Mouse (Mus musculus) forebrain, embryonic 10.5 days (tissue): Measurements from ENCODE around the gene Tbx19. TPM values are rescaled to one million over a fixed set of nuclear protein-coding genes. Genes with fewer than 3 reads are reported as not detected.

Source experiments
- DNase-seq: peaks from one replicate; pipeline ENCODE4 v3.0.0-alpha.2; 2017; ENCODE audit warnings: low spot score; ENCODE audit errors: extremely low spot score
- H3K27ac ChIP-seq: fragments of 300-500 bp; sonication (generic); 2 replicates; pipeline ENCODE4 v1.5.1; 2016; ENCODE audit warnings: mild to moderate bottlenecking
- H3K27me3 ChIP-seq: fragments of 300-500 bp; sonication (generic); 2 replicates; pipeline ENCODE4 v1.6.1; 2016; ENCODE audit warnings: mild to moderate bottlenecking; ENCODE audit not compliant: poor library complexity, severe bottlenecking
- H3K36me3 ChIP-seq: fragments of 300-500 bp; sonication (generic); replicated peaks from 2 replicates; pipeline ENCODE4 v1.6.1; 2016; ENCODE audit warnings: mild to moderate bottlenecking, moderate library complexity
- H3K4me1 ChIP-seq: fragments of 300-500 bp; sonication (generic); 2 replicates; pipeline ENCODE4 v1.6.1; 2016
- H3K4me3 ChIP-seq: fragments of 300-500 bp; sonication (generic); 2 replicates; pipeline ENCODE4 v1.5.1; 2016; ENCODE audit warnings: mild to moderate bottlenecking, moderate library complexity
- H3K9me3 ChIP-seq: fragments of 300-500 bp; sonication (generic); 2 replicates; pipeline ENCODE4 v1.6.1; 2016; ENCODE audit warnings: mild to moderate bottlenecking, moderate library complexity
- WGBS: fragments of 180-500 bp; shearing (Covaris S2); methylation state at CpG from one replicate; pipeline ENCODE4 v1.1.7; 2016; 5-methylcytosine and 5-hydroxymethylcytosine counted together
- polyA plus RNA-seq: library from polyadenylated mRNA; unstranded; fragments of >200 nt; fragmentation: Nextera tagmentation; extraction: Ambion mirVana; gene quantifications from 2 replicates; pipeline ENCODE4 v1.2.1, GENCODE M21; 2016

The Tbx19 gene
- polyA plus RNA-seq, 1 experiment from 2014 or later: not detected

- 80% methylated on average over 10 of the region's 10 CpGs for WGBS
- H3K4me3 ChIP-seq: peak overlapping the region; percentile 68; the same call in 1 of the 2 replicates
- H3K27me3 ChIP-seq: 0 out of 2 replicates have a peak, but pooled peaks cover 9% of the 10 kb centered on the region
- H3K9me3 ChIP-seq: no peaks in the 10 kb centered on the region
- H3K27ac ChIP-seq: no peak overlapping the region
- no peak for DNase-seq
- no peaks in the 10 kb centered on the region for H3K36me3 ChIP-seq
- H3K4me1 ChIP-seq: peaks cover 42% of the 10 kb centered on the region
Observed at GRCm38 (mm10) chr1:165192714-165193264, 32.2 kb upstream of the Tbx19 start.

GRCm38 (mm10) chr1:165192102-165192501 lies 31.5 kb upstream of the Tbx19 start:
- 79% methylated on average over 4 of the region's 4 CpGs for WGBS
- no peak overlapping the region for H3K4me3 ChIP-seq
- H3K36me3 ChIP-seq: no peaks in the 10 kb centered on the region
- H3K4me1 ChIP-seq: peaks cover 47% of the 10 kb centered on the region
- DNase-seq: no peak
- no peaks in the 10 kb centered on the region for H3K9me3 ChIP-seq
- H3K27me3 ChIP-seq: 0 out of 2 replicates have a peak, but pooled peaks cover 9% of the 10 kb centered on the region
- H3K27ac ChIP-seq: no peak overlapping the region

- Histone ChIP-seq H3K9me3 (no peaks in the 10 kb centered on the region), H3K36me3 (no peaks in the 10 kb centered on the region), H3K4me3 (no peak overlapping the region), H3K27me3 (0 out of 2 replicates have a peak, but pooled peaks cover 9% of the 10 kb centered on the region), H3K27ac (no peak overlapping the region), H3K4me1 (peaks cover 52% of the 10 kb centered on the region)
- DNase-seq: no peak
- 72% methylated on average over 13 of the region's 13 CpGs for WGBS
Observed at GRCm38 (mm10) chr1:165191611-165192010, 31.0 kb upstream of the Tbx19 start.

DNA sequence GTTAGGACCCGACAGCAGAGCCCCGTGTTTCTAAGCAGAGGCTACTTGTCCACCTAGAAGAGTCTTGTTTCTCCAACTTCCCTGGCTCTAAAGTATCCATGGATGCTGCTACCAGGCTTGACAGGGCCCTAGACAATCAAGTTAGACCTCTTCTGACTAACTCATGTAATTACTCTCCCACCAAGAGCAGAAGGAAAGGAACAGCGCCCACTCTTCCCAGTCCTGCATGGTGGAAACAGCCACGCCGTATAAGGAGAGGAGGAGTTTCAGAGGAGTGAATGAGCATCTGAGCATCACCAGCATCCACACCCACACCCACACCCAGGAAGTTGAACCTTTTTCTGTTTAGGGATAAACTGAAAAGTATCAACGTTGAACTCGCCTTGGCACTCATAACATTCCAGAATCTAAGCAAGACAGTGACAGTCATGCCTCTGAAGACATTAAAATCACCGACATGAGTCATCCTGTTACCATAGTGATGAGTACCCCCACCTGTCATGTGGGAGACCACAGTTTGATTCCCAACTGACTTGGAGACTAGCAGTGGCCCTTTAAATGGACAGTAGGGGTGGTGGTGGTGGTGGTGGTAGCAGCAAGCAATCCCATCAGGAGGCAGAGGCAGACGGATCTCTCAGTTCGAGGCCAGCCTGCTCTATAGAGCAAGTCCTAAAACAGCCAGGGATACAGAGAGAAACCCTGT lies 30.1 kb upstream of the Tbx19 start:
- H3K4me3 ChIP-seq: no peak overlapping the region
- H3K27me3 ChIP-seq: 0 out of 2 replicates have a peak, but pooled peaks cover 9% of the 10 kb centered on the region
- H3K9me3 ChIP-seq: no peaks in the 10 kb centered on the region
- H3K4me1 ChIP-seq: peaks cover 52% of the 10 kb centered on the region
- H3K36me3 ChIP-seq: no peaks in the 10 kb centered on the region
- H3K27ac ChIP-seq: no peak overlapping the region
- 93% methylated on average over 10 of the region's 10 CpGs for WGBS
- DNase-seq: no peak

DNA sequence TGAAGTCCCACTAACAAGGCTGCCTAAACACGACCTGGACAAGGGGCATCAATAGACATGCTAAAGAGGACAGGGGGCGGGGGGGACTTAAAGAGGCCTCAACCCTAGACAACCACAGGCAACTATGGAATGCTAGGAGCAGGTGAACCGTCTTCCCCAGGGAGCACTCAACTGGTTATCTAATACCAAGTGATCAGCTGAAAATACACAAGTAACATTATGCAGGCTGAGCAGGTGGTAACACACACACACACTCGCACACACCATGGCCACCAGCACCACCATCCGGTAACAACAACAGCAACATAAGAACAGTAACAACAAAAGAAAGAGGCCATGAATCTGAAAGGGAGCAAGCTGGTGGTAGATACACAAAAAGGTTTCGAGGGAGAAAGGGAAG lies 29.5 kb upstream of the Tbx19 start:
- whole genome bisulfite sequencing: 74% methylated on average over 6 of the region's 6 CpGs
- no peak for DNase-seq
- Histone ChIP-seq H3K4me3 (no peak overlapping the region), H3K36me3 (no peaks in the 10 kb centered on the region), H3K27ac (no peak overlapping the region), H3K27me3 (0 out of 2 replicates have a peak, but pooled peaks cover 3% of the 10 kb centered on the region), H3K9me3 (no peaks in the 10 kb centered on the region), H3K4me1 (peaks cover 54% of the 10 kb centered on the region)

DNA sequence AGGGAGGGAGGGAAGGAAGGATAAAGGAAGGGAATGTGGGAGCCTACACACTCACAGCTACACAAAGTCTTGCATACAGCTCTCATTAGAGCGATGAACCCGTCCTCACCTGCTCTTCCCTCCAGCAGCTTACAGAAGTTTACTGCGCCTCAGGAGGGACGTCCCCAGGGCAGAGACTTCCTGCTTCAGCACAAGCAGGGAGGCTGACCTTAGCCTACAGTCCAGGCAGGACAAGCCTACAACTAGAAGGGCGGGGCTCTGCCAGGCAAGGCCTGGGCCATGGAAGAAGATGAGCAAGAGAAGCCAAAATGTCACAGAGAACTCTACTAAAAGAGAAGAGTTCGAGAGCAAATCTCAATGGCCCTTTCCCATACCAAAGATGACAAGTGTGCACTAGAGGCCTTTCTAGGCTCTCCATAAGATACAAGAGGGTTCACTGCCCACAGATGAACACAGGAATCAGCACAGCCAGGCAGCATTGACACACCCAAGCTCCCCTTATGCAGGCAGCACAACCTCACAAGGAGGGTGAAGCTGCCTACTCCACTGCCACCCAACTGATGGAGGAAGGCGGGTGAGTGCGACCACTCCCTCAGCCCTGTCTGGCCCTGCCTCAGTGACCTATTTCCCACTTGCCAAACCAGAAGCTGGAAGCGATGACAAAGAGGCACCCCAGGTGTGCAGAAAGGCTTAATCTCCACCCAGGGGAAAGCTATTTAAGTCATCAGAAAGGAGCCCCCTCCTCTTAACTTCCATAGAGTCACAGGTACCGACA lies 28.4 kb upstream of the Tbx19 start:
- Histone ChIP-seq H3K27ac (no peak overlapping the region), H3K27me3 (no peaks in the 10 kb centered on the region), H3K9me3 (no peaks in the 10 kb centered on the region), H3K36me3 (no peaks in the 10 kb centered on the region), H3K4me1 (peaks cover 47% of the 10 kb centered on the region), H3K4me3 (no peak overlapping the region)
- DNase-seq: no peak
- WGBS: 74% methylated on average over 10 of the region's 10 CpGs

GRCm38 (mm10) chr1:165187357-165187756 lies 26.8 kb upstream of the Tbx19 start:
- Histone ChIP-seq H3K27ac (no peak overlapping the region), H3K9me3 (no peaks in the 10 kb centered on the region), H3K4me1 (peaks cover 35% of the 10 kb centered on the region), H3K27me3 (no peaks in the 10 kb centered on the region), H3K36me3 (peaks cover 15% of the 10 kb centered on the region), H3K4me3 (no peak overlapping the region)
- DNase-seq: no peak
- WGBS: 60% methylated on average over 5 of the region's 5 CpGs

DNA sequence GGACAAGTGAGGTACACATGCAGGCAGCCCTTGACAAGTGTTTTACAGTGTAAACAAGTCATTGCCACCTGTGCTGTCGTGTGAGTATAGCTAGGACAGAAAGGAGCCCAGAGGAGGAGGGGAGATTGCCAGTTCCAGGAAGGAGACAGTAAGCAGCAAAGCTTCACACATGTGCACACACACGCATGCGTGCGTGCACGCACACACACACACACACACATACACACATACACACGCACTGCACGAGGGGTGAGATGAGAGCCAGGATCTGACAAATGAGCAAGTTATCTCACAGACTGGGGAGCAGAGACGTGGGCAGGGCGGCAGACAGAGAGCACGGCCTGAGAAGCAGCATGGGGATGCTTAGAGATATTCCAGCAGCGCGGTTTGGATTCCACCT lies 25.9 kb upstream of the Tbx19 start:
- no peak overlapping the region for H3K4me3 ChIP-seq
- DNase-seq: no peak
- WGBS: 85% methylated on average over 12 of the region's 12 CpGs

DNA sequence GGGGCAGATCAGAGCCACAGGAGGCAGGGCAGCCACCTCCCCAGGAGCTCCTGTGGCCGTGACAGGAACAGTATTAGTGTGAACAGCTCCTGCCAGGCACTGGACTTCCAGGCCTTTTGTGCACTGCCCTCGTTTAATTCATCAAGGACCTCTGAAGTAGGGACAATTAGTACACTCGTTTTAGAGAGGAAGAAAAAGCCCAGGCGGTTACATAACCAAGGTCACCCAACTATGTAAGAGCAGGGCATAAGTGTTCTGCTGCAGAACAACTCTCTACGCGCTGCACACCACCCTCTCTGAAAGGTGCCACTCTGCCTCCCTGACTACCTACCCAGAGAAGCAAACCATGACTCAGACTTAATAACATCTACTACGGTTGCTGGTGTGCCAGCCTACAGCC lies 24.5 kb upstream of the Tbx19 start:
- peaks cover 31% of the 10 kb centered on the region for H3K4me1 ChIP-seq
- no peaks in the 10 kb centered on the region for H3K27me3 ChIP-seq
- H3K9me3 ChIP-seq: no peaks in the 10 kb centered on the region
- H3K27ac ChIP-seq: 0 out of 2 replicates have a peak overlapping the region, but pooled peaks have one; percentile 20
- DNase-seq: no peak
- H3K36me3 ChIP-seq: peaks cover 25% of the 10 kb centered on the region
- H3K4me3 ChIP-seq: no peak overlapping the region
- WGBS: 65% methylated on average over 7 of the region's 7 CpGs

More for the DNA sequence above, 25.9 kb upstream of the Tbx19 start:
- Histone ChIP-seq H3K27me3 (no peaks in the 10 kb centered on the region), H3K4me1 (peaks cover 32% of the 10 kb centered on the region), H3K27ac (no peak overlapping the region), H3K9me3 (no peaks in the 10 kb centered on the region), H3K36me3 (peaks cover 24% of the 10 kb centered on the region)

DNA sequence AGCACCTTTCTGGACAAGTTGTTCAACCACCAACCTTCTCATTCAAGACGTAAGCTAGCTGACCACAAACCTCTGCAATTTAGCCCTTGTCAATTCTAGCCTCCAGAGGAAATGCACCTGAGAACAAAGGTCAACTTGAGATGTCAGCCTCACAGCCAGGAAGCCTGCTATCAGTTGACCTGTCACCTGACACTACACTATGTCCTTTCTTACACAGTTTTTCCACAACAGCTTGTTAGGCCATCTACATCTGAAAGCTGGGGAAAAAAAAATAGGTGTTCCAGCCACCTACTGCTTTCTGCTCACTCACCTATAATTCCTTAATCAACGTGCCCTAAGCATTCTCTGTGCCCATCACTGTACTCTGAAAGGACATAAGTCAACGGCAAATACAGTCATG lies 23.6 kb upstream of the Tbx19 start:
- WGBS: 88% methylated on average over 3 of the region's 3 CpGs
- no peak overlapping the region for H3K27ac ChIP-seq
- H3K9me3 ChIP-seq: no peaks in the 10 kb centered on the region
- peaks cover 25% of the 10 kb centered on the region for H3K36me3 ChIP-seq
- no peak for DNase-seq
- no peaks in the 10 kb centered on the region for H3K27me3 ChIP-seq
- H3K4me3 ChIP-seq: no peak overlapping the region
- peaks cover 31% of the 10 kb centered on the region for H3K4me1 ChIP-seq

GRCm38 (mm10) chr1:165183400-165183799 lies 22.8 kb upstream of the Tbx19 start:
- no peak overlapping the region for H3K27ac ChIP-seq
- peaks cover 32% of the 10 kb centered on the region for H3K4me1 ChIP-seq
- H3K36me3 ChIP-seq: peaks cover 31% of the 10 kb centered on the region
- no peak overlapping the region for H3K4me3 ChIP-seq
- H3K27me3 ChIP-seq: no peaks in the 10 kb centered on the region
- no peaks in the 10 kb centered on the region for H3K9me3 ChIP-seq
- WGBS: 81% methylated on average over 6 of the region's 6 CpGs
- DNase-seq: no peak

DNA sequence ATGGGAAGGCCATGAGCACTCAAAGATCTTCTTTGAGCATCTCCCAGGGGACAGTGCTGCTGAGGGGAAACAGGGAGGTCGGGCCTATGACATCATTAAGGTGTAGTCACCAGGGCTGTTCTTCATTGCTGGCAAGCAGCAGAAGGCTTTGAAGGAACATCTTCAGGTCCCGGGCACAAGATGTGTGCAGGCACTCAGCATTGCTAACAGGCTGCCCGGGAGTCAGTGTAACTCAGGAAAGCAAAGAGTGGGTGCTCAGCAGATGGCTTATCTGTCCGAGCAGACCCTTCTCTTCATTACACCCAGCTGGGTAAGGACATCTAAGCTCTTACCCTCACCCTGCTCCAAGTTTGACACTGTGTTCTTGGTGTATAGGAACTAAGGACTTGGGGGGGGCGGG lies 18.7 kb upstream of the Tbx19 start:
- no peak for DNase-seq
- H3K9me3 ChIP-seq: no peaks in the 10 kb centered on the region
- WGBS: 81% methylated on average over 5 of the region's 5 CpGs
- no peaks in the 10 kb centered on the region for H3K27me3 ChIP-seq
- H3K36me3 ChIP-seq: peaks cover 34% of the 10 kb centered on the region
- peaks cover 9% of the 10 kb centered on the region; the same call in 1 of the 2 replicates for H3K4me1 ChIP-seq
- H3K27ac ChIP-seq: no peak overlapping the region
- H3K4me3 ChIP-seq: no peak overlapping the region

DNA sequence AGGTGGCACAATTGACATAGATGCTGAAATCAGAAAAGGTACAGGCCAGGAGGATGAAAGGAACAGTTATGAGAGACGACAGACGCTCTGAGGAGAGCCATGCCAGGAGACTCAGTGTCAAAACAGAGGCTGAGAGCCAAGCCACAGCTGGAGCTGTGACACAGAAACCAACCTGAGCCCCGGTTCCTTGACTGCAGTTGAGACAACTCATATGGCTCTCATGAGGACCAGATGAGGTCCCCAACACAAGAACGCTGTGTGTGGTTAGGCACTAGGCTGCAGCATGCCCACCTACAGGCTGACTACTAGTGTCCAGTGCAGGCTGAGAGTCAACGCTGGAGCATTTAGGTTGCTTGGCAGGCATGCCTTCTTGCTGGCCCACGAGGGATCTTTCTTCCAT lies 17.5 kb upstream of the Tbx19 start:
- no peak overlapping the region for H3K4me3 ChIP-seq
- no peaks in the 10 kb centered on the region for H3K27me3 ChIP-seq
- peaks cover 26% of the 10 kb centered on the region for H3K36me3 ChIP-seq
- no peak overlapping the region for H3K27ac ChIP-seq
- peaks cover 9% of the 10 kb centered on the region; the same call in 1 of the 2 replicates for H3K4me1 ChIP-seq
- no peaks in the 10 kb centered on the region for H3K9me3 ChIP-seq
- 92% methylated on average over 6 of the region's 6 CpGs for WGBS
- no peak for DNase-seq
